Mouse (Mus musculus): Measurements from ENCODE around the gene Luc7l3.

DNA sequence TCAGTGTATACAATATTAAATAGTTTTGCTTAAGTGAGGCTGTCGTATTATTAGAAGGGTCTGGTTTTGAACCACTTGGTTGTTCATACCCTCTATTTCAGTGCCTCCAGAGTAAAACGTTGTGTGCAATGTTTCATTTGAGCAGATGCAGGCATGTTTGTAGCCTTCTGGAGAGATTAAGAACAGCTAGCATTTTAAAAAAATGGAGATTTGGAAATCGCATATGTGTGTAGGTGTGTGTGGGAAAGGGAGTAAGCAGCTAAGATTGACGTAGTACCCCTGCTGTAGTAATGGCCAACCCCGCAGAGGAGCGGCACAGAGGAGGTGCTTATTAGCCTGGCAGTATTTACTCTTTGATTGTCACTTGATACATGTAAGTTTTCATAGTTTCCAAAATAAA lies 10.9 kb upstream of the Luc7l3 start:
- no peak for TF ChIP-seq POLR2A (IDR thresholded peaks at IDR 0.05; ENCODE audit: control insufficient read depth in 1 of 2, insufficient read depth in 1 of 2, low read depth in 1 of 2, low read length in 2 of 2, poor library complexity in 1 of 2)
- no peak for TF ChIP-seq TCF12 (IDR thresholded peaks at IDR 0.05; ENCODE audit: low read depth, low read length)
- no peak for TF ChIP-seq TAL1 (IDR thresholded peaks at IDR 0.05; ENCODE audit: low read length)
- TF ChIP-seq CTCF (IDR thresholded peaks at IDR 0.05 in 2 of 3, conservative IDR thresholded peaks at IDR 0.05 in 1 of 3; ENCODE audit: control insufficient read depth in 1 of 3, insufficient read depth in 1 of 3, low read depth in 2 of 3, low read length in 3 of 3, poor library complexity in 1 of 3, severe bottlenecking in 1 of 3): no peak
- no peak for TF ChIP-seq GATA1 (IDR thresholded peaks at IDR 0.05; ENCODE audit: low read depth, low read length)
- no peak for TF ChIP-seq GABPA (IDR thresholded peaks at IDR 0.05; ENCODE audit: low read depth, low read length)
- TF ChIP-seq ZC3H11A (IDR thresholded peaks at IDR 0.05; ENCODE audit: low read depth, low read length): no peak

All from MEL (cell line).